Mouse (Mus musculus): Measurements from ENCODE around the gene Upf1.

The Upf1 gene

GRCm38 (mm10) chr8:70353194-70353817 lies at the start of gene Upf1:
Gene Upf1, minus strand, starts transcription at chr8:70353278.
- DNase-seq = peak; percentile 98

- DNase-seq = no peak
Observed at GRCm38 (mm10) chr8:70397611-70398563, 44.8 kb upstream of the Upf1 start.

- no peak for DNase-seq
Observed at GRCm38 (mm10) chr8:70396184-70396583, 43.1 kb upstream of the Upf1 start.

GRCm38 (mm10) chr8:70395649-70396048 lies 42.6 kb upstream of the Upf1 start:
- DNase-seq = peak; percentile 26

- no peak for DNase-seq
Observed at GRCm38 (mm10) chr8:70394269-70394998, 41.4 kb upstream of the Upf1 start.

GRCm38 (mm10) chr8:70393087-70393486 lies 40.0 kb upstream of the Upf1 start:
- DNase-seq = no peak

- no peak for DNase-seq
Observed at GRCm38 (mm10) chr8:70389678-70390077, 36.6 kb upstream of the Upf1 start.

GRCm38 (mm10) chr8:70383287-70383686 lies 30.2 kb upstream of the Upf1 start:
- peak; percentile 86 for DNase-seq

- DNase-seq = no peak
Observed at GRCm38 (mm10) chr8:70380069-70380468, 27.0 kb upstream of the Upf1 start.

- no peak for DNase-seq
Observed at GRCm38 (mm10) chr8:70377049-70377448, 24.0 kb upstream of the Upf1 start.

GRCm38 (mm10) chr8:70376275-70376741 lies 23.2 kb upstream of the Upf1 start:
- peak; percentile 42 for DNase-seq

- peak; percentile 29 for DNase-seq
Observed at GRCm38 (mm10) chr8:70375212-70375859, 22.3 kb upstream of the Upf1 start.

GRCm38 (mm10) chr8:70374318-70374927 lies 21.3 kb upstream of the Upf1 start:
- DNase-seq = peak; percentile 88

- no peak for DNase-seq
Observed at GRCm38 (mm10) chr8:70373397-70374317, 20.6 kb upstream of the Upf1 start, which contains the start of gene Comp. Gene Comp, plus strand, starts transcription at chr8:70373558.

GRCm38 (mm10) chr8:70371951-70372350 lies 18.9 kb upstream of the Upf1 start:
- no peak for DNase-seq

- DNase-seq = no peak
Observed at GRCm38 (mm10) chr8:70370476-70370875, 17.4 kb upstream of the Upf1 start.

- DNase-seq = no peak
Observed at GRCm38 (mm10) chr8:70366588-70366987, 13.5 kb upstream of the Upf1 start.

- DNase-seq = peak; percentile 39
Observed at GRCm38 (mm10) chr8:70364066-70364465, 11.0 kb upstream of the Upf1 start.

GRCm38 (mm10) chr8:70361484-70362032 lies 8.5 kb upstream of the Upf1 start:
- DNase-seq = no peak

- DNase-seq = peak; percentile 39
Observed at GRCm38 (mm10) chr8:70360769-70361168, 7.7 kb upstream of the Upf1 start.

- peak; percentile 21 for DNase-seq
Observed at GRCm38 (mm10) chr8:70359411-70359810, 6.3 kb upstream of the Upf1 start.
